Mouse (Mus musculus): ENCODE results near the gene Foxc2. TPM values are rescaled to one million over a fixed set of nuclear protein-coding genes. Genes with fewer than 3 reads are reported as not detected.

The Foxc2 gene
- total RNA-seq, 1 experiment: 0.27 TPM

GRCm38 (mm10) chr8:121079201-121079600 is 36.8 kb upstream of the Foxc2 start:
- Histone ChIP-seq H3K4me3 (ENCODE audit: insufficient read depth in 1 of 2, low read depth in 1 of 2, low read length in 2 of 2, poor library complexity in 1 of 2, severe bottlenecking in 1 of 2) (no peak overlapping the region), H3K4me1 (ENCODE audit: control insufficient read depth in 2 of 2, insufficient read depth in 2 of 2, low read length in 2 of 2, poor library complexity in 1 of 2) (no peaks in the 10 kb centered on the region; a peak in 1 of 4 replicates), H3K36me3 (ENCODE audit: control insufficient read depth, insufficient read depth, low read length, poor library complexity, severe bottlenecking) (no peaks in the 10 kb centered on the region), H3K27ac (ENCODE audit: insufficient read depth, low read depth, low read length, poor library complexity, severe bottlenecking) (no peak overlapping the region), H3K9me3 (ENCODE audit: control insufficient read depth, insufficient read depth, low read depth, low read length) (no peaks in the 10 kb centered on the region), H3K9ac (ENCODE audit: insufficient read depth, low read depth, low read length, poor library complexity, severe bottlenecking) (no peak overlapping the region)
- TF ChIP-seq CHD2 (IDR thresholded peaks at IDR 0.05; ENCODE audit: low read depth, low read length): no peak
- no peak for DNase-seq (ENCODE audit: low read depth, low spot score)
- in situ Hi-C loops (cut with MboI; ENCODE audit: low sequenced_read_pairs in 2 of 2, unreplicated experiment in 2 of 2): no loop called here

GRCm38 (mm10) chr8:121079944-121080343 is 36.0 kb upstream of the Foxc2 start:
- Histone ChIP-seq H3K36me3 (ENCODE audit: control insufficient read depth, insufficient read depth, low read length, poor library complexity, severe bottlenecking) (no peaks in the 10 kb centered on the region), H3K4me3 (ENCODE audit: insufficient read depth in 1 of 2, low read depth in 1 of 2, low read length in 2 of 2, poor library complexity in 1 of 2, severe bottlenecking in 1 of 2) (no peak overlapping the region), H3K4me1 (ENCODE audit: control insufficient read depth in 2 of 2, insufficient read depth in 2 of 2, low read length in 2 of 2, poor library complexity in 1 of 2) (peaks cover 0 to 4% of the 10 kb centered on the region in 2 experiments; a peak in 1 of 4 replicates), H3K9ac (ENCODE audit: insufficient read depth, low read depth, low read length, poor library complexity, severe bottlenecking) (no peak overlapping the region), H3K9me3 (ENCODE audit: control insufficient read depth, insufficient read depth, low read depth, low read length) (no peaks in the 10 kb centered on the region), H3K27ac (ENCODE audit: insufficient read depth, low read depth, low read length, poor library complexity, severe bottlenecking) (no peak overlapping the region)
- in situ Hi-C loops (cut with MboI; ENCODE audit: low sequenced_read_pairs in 2 of 2, unreplicated experiment in 2 of 2): loop anchor here (5.0 to 10.0 kb wide), 2 partner anchors 37 to 255 kb away; partner anchors contain the start of gene Foxc2 (in 2 of the 2)
- TF ChIP-seq MAFK (IDR thresholded peaks at IDR 0.05; ENCODE audit: insufficient read depth, low read depth, low read length) (no peak), HCFC1 (IDR thresholded peaks at IDR 0.05; ENCODE audit: borderline replicate concordance, insufficient read depth, low read length) (no peak), CHD2 (IDR thresholded peaks at IDR 0.05; ENCODE audit: low read depth, low read length) (no peak), ZC3H11A (IDR thresholded peaks at IDR 0.05; ENCODE audit: borderline replicate concordance, low read depth, low read length) (no peak), ZNF384 (IDR thresholded peaks at IDR 0.05; ENCODE audit: low read depth, low read length) (no peak)
- DNase-seq (ENCODE audit: low read depth, low spot score): no peak

- H3K9me3 ChIP-seq (ENCODE audit: control insufficient read depth, insufficient read depth, low read depth, low read length): no peaks in the 10 kb centered on the region
- no peak for TF ChIP-seq ZNF384 (IDR thresholded peaks at IDR 0.05; ENCODE audit: low read depth, low read length)
- TF ChIP-seq HCFC1 (IDR thresholded peaks at IDR 0.05; ENCODE audit: borderline replicate concordance, insufficient read depth, low read length): no peak
- no peaks in the 10 kb centered on the region for H3K36me3 ChIP-seq (ENCODE audit: control insufficient read depth, insufficient read depth, low read length, poor library complexity, severe bottlenecking)
- in situ Hi-C loops (cut with MboI; ENCODE audit: low sequenced_read_pairs in 2 of 2, unreplicated experiment in 2 of 2): loop anchor here (5.0 to 10.0 kb wide), 2 partner anchors 37 to 256 kb away; partner anchors contain the start of gene Foxc2 (in 2 of the 2)
- no peak for DNase-seq (ENCODE audit: low read depth, low spot score)
- peaks cover 0 to 4% of the 10 kb centered on the region in 2 experiments; a peak in 1 of 4 replicates for H3K4me1 ChIP-seq (ENCODE audit: control insufficient read depth in 2 of 2, insufficient read depth in 2 of 2, low read length in 2 of 2, poor library complexity in 1 of 2)
- no peak overlapping the region for H3K9ac ChIP-seq (ENCODE audit: insufficient read depth, low read depth, low read length, poor library complexity, severe bottlenecking)
- H3K4me3 ChIP-seq (ENCODE audit: insufficient read depth in 1 of 2, low read depth in 1 of 2, low read length in 2 of 2, poor library complexity in 1 of 2, severe bottlenecking in 1 of 2): no peak overlapping the region; a peak in 1 of 4 replicates
- no peak overlapping the region for H3K27ac ChIP-seq (ENCODE audit: insufficient read depth, low read depth, low read length, poor library complexity, severe bottlenecking)
Measured at GRCm38 (mm10) chr8:121080361-121081090, 35.4 kb upstream of the Foxc2 start.

GRCm38 (mm10) chr8:121081398-121081797 is 34.6 kb upstream of the Foxc2 start:
- Histone ChIP-seq H3K36me3 (ENCODE audit: control insufficient read depth, insufficient read depth, low read length, poor library complexity, severe bottlenecking) (no peaks in the 10 kb centered on the region), H3K4me1 (ENCODE audit: control insufficient read depth in 2 of 2, insufficient read depth in 2 of 2, low read length in 2 of 2, poor library complexity in 1 of 2) (peaks cover 0 to 4% of the 10 kb centered on the region in 2 experiments; a peak in 1 of 4 replicates), H3K9ac (ENCODE audit: insufficient read depth, low read depth, low read length, poor library complexity, severe bottlenecking) (no peak overlapping the region), H3K4me3 (ENCODE audit: insufficient read depth in 1 of 2, low read depth in 1 of 2, low read length in 2 of 2, poor library complexity in 1 of 2, severe bottlenecking in 1 of 2) (no peak overlapping the region), H3K27ac (ENCODE audit: insufficient read depth, low read depth, low read length, poor library complexity, severe bottlenecking) (no peak overlapping the region), H3K9me3 (ENCODE audit: control insufficient read depth, insufficient read depth, low read depth, low read length) (no peaks in the 10 kb centered on the region)
- no peak for DNase-seq (ENCODE audit: low read depth, low spot score)
- TF ChIP-seq MAFK (IDR thresholded peaks at IDR 0.05; ENCODE audit: insufficient read depth, low read depth, low read length): no peak
- no peak for TF ChIP-seq ZC3H11A (IDR thresholded peaks at IDR 0.05; ENCODE audit: borderline replicate concordance, low read depth, low read length)
- no peak for TF ChIP-seq CHD2 (IDR thresholded peaks at IDR 0.05; ENCODE audit: low read depth, low read length)
- no peak for TF ChIP-seq ZNF384 (IDR thresholded peaks at IDR 0.05; ENCODE audit: low read depth, low read length)
- TF ChIP-seq HCFC1 (IDR thresholded peaks at IDR 0.05; ENCODE audit: borderline replicate concordance, insufficient read depth, low read length): no peak
- in situ Hi-C loops (cut with MboI; ENCODE audit: low sequenced_read_pairs in 2 of 2, unreplicated experiment in 2 of 2): loop anchor here (5.0 to 10.0 kb wide), 2 partner anchors 36 to 257 kb away; partner anchors contain the start of gene Foxc2 (in 2 of the 2)

Measured in ES-E14 (cell line).